Mouse (Mus musculus): ENCODE measurements around the gene Ahcyl2. TPM values are rescaled to one million over a fixed set of nuclear protein-coding genes. Genes with fewer than 3 reads are reported as not detected.

Gene Ahcyl2
- polyA plus RNA-seq (2014; fragmentation: Illumina TruSeq; extraction: RNeasy Lipid Tissue Mini Kit (QIAGEN cat#74804); ENCODE audit: low read depth, low replicate concordance) = 786 TPM

DNA sequence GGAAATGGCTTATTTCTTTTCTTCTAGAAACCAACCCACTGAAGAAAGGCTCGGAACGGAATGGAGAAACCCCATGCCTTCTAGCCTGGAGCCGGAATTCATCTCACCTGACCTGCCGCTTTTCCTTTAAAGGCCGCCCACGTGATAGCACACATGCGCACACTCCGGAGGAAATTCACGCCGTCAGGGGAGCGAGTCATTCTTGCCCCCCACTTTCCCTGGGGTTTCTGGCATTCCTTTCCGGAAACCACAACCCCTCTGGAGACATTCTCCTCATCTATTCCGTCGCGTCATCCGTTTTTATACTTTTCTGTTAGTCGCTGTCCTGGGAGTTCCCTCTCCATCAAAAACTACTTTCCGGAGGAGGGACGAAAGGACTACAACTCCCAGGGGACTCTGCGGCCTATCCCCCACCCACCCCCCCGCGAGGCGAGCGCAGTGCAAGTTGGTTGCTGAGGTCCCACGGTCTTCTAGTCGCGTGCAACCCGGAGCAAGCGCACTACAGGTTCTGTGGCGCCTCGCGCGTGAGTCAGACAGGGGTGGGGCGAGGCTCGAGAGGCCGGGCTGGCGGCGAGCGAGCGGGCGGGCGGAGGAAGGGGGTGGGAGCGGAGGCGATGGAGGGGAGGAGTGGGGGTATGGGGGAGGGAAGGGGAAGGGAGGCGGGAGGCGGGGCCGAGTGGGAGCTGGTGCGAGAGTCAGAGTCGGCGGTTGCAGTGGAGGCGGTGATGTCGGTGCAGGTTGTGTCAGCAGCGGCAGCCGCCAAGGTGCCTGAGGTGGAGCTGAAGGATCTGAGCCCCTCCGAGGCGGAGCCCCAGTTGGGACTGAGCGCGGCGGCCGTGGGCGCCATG lies at the start of gene Ahcyl2:
TSS of gene Ahcyl2 (plus strand) at position 199 of the 848 bp plus-strand sequence.

DNA sequence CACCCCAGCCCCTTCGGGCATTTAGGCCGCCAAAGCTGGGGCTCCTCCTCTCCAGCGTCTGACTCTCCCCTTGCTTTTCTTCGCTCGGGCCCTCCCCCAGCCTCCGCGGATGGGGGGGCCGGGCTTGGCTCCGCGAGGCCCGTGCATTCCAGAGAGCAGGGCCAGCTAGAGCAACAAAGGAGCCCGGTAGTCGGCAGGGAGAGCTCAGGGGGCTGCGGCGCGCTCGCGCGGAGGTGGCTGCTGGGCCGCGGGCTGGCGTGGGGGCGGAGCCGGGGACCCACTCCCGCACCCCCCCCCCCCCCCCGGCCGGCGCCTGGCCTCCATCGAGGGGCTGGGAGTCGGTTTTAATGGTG lies 32.5 kb upstream of the Ahcyl2 start, which contains the start of gene Smo:
TSS of gene Smo (plus strand) at position 168 of the 353 bp plus-strand sequence.

GRCm38 (mm10) chr6:29916530-29917382 lies 148.9 kb downstream of the Ahcyl2 start, which contains the start of gene Strip2:
Gene Strip2 (plus strand): TSS chr6:29917012.

Other genes with a start within 250 kb of the Ahcyl2 start
- 2.1 TPM for gene Irf5, start 241.4 kb upstream of the Ahcyl2 start, polyA plus RNA-seq (2014; fragmentation: Illumina TruSeq; extraction: RNeasy Lipid Tissue Mini Kit (QIAGEN cat#74804); ENCODE audit: low read depth, low replicate concordance)
- 67.3 TPM for gene Tnpo3, start 158.1 kb upstream of the Ahcyl2 start, polyA plus RNA-seq (2014; fragmentation: Illumina TruSeq; extraction: RNeasy Lipid Tissue Mini Kit (QIAGEN cat#74804); ENCODE audit: low read depth, low replicate concordance)
- gene Tspan33, start 73.8 kb upstream of the Ahcyl2 start, polyA plus RNA-seq (2014; fragmentation: Illumina TruSeq; extraction: RNeasy Lipid Tissue Mini Kit (QIAGEN cat#74804); ENCODE audit: low read depth, low replicate concordance) = 5.7 TPM
- gene Smo, start 32.5 kb upstream of the Ahcyl2 start, polyA plus RNA-seq (2014; fragmentation: Illumina TruSeq; extraction: RNeasy Lipid Tissue Mini Kit (QIAGEN cat#74804); ENCODE audit: low read depth, low replicate concordance) = 5.0 TPM
- 10.9 TPM for gene Strip2, start 149.0 kb downstream of the Ahcyl2 start, polyA plus RNA-seq (2014; fragmentation: Illumina TruSeq; extraction: RNeasy Lipid Tissue Mini Kit (QIAGEN cat#74804); ENCODE audit: low read depth, low replicate concordance)

Data from sigmoid colon, adult 10 weeks (tissue).